Mouse (Mus musculus) embryonic facial prominence, embryonic 14.5 days (tissue): ENCODE results near the gene Syngr2. TPM values are rescaled to one million over a fixed set of nuclear protein-coding genes. Genes with fewer than 3 reads are reported as not detected.

ENCODE experiments used
- ATAC-seq: fragments of 200-750 bp; cut with Nextera tagmentation; 2 replicates; pipeline ENCODE4 v1.8.0; 2017; ENCODE audit warnings: low read depth, moderate number of reproducible peaks, moderate TSS enrichment
- DNase-seq: peaks from one replicate; pipeline ENCODE4 v3.0.0-alpha.2; 2015; ENCODE audit warnings: low spot score
- H3K27ac ChIP-seq: fragments of 300-500 bp; sonication (generic); replicated peaks from 2 replicates; pipeline ENCODE4 v1.5.1; 2014; ENCODE audit warnings: low read depth, mild to moderate bottlenecking, low read length, moderate library complexity
- H3K27me3 ChIP-seq: fragments of 300-500 bp; sonication (generic); replicated peaks from 2 replicates; pipeline ENCODE4 v1.6.1; 2014; ENCODE audit warnings: low read length; ENCODE audit not compliant: control insufficient read depth, insufficient read depth
- H3K36me3 ChIP-seq: fragments of 300-500 bp; sonication (generic); 2 replicates; pipeline ENCODE4 v1.6.1; 2014; ENCODE audit warnings: low read length, mixed read lengths; ENCODE audit not compliant: control insufficient read depth, insufficient read depth
- H3K4me1 ChIP-seq: fragments of 300-500 bp; sonication (generic); 2 replicates; pipeline ENCODE4 v1.6.1; 2014; ENCODE audit warnings: antibody characterized with exemption, low read length; ENCODE audit not compliant: control insufficient read depth, insufficient read depth
- H3K4me2 ChIP-seq: fragments of 300-500 bp; sonication (generic); 2 replicates; pipeline ENCODE4 v1.6.1; 2014; ENCODE audit warnings: low read depth, mild to moderate bottlenecking, low read length, moderate library complexity, mixed read lengths
- H3K4me3 ChIP-seq: fragments of 300-500 bp; sonication (generic); 2 replicates; pipeline ENCODE4 v1.5.1; 2014; ENCODE audit warnings: low read depth, mild to moderate bottlenecking, low read length
- H3K9ac ChIP-seq: fragments of 300-500 bp; sonication (generic); 2 replicates; pipeline ENCODE4 v1.6.1; 2014; ENCODE audit warnings: low read depth, mild to moderate bottlenecking, low read length, moderate library complexity, mixed read lengths
- H3K9me3 ChIP-seq: fragments of 300-500 bp; sonication (generic); 2 replicates; pipeline ENCODE4 v1.6.1; 2016; ENCODE audit warnings: low read length; ENCODE audit not compliant: control insufficient read depth
- WGBS: fragments of 180-500 bp; shearing (Covaris S2); extraction: QIAGEN DNeasy Blood & Tissue Kit; methylation state at CpG from one replicate; pipeline ENCODE4 v1.1.7; 2014; 5-methylcytosine and 5-hydroxymethylcytosine counted together
- polyA plus RNA-seq: library from polyadenylated mRNA; unstranded; fragments of >200 nt; fragmentation: Nextera tagmentation; extraction: Ambion mirVana; gene quantifications from 2 replicates; pipeline ENCODE4 v1.2.1, GENCODE M21; 2014

Gene Syngr2
- polyA plus RNA-seq, 1 experiment from 2014 or later = 78.6 TPM

DNA sequence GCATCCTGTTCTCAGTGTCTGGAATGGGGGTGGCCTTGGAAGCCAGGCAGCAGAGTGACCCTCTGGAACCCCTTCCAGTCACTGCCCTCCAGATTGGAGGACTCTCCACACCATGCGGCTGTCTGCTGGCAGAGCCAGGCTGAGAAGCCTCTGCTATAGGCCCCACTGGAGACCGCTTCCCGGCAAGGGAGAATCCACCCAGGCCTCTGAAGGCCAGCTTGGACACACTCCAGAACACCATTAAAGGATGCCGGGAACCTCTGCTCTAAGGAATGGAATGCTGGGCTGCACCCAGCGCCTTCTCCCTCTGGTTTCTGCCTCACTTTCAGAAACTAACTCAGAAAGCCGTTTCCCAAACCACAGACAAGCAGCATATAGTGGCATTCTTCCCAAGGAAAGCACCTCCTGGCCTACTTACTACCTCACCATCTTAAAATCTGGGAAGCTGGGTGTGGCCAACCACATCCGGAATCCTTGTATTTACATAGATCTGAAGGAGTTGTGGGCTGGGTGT lies 13.3 kb downstream of the Syngr2 start:
- Histone ChIP-seq H3K36me3 (peaks cover 44% of the 10 kb centered on the region), H3K27ac (peak overlapping the region; percentile 66), H3K9ac (peak overlapping the region; percentile 17; the same call in 1 of the 2 replicates), H3K4me2 (no peak overlapping the region), H3K27me3 (no peaks in the 10 kb centered on the region), H3K4me3 (no peak overlapping the region; the same call in 1 of the 2 replicates), H3K4me1 (peaks cover 19% of the 10 kb centered on the region; the same call in 1 of the 2 replicates), H3K9me3 (no peaks in the 10 kb centered on the region)
- ATAC-seq (no peak), DNase-seq (peak; percentile 54)
- WGBS = 63% methylated on average over 7 of the region's 7 CpGs

- Histone ChIP-seq H3K36me3 (peaks cover 38% of the 10 kb centered on the region), H3K9ac (no peak overlapping the region), H3K27me3 (no peaks in the 10 kb centered on the region), H3K4me3 (no peak overlapping the region), H3K4me2 (0 out of 2 replicates have a peak overlapping the region, but pooled peaks have one; percentile 85), H3K4me1 (peaks cover 24% of the 10 kb centered on the region), H3K9me3 (no peaks in the 10 kb centered on the region), H3K27ac (no peak overlapping the region)
- DNase-seq (no peak), ATAC-seq (no peak)
- 79% methylated on average over 6 of the region's 6 CpGs for WGBS
Measured at GRCm38 (mm10) chr11:117823411-117823810, 13.9 kb downstream of the Syngr2 start.

GRCm38 (mm10) chr11:117824060-117824969 lies 14.8 kb downstream of the Syngr2 start:
- H3K27ac ChIP-seq = peak overlapping the region; percentile 88; the same call in 1 of the 2 replicates
- ATAC-seq = peak; percentile 64

GRCm38 (mm10) chr11:117825333-117826101 lies 16.0 kb downstream of the Syngr2 start, which contains the start of the genes Afmid and Tk1:
Gene Afmid, plus strand, starts transcription at chr11:117825924.
Gene Tk1, minus strand, starts transcription at chr11:117826092.
- under 1% methylated on average over 33 of the region's 34 CpGs for WGBS

More at GRCm38 (mm10) chr11:117824060-117824969, 14.8 kb downstream of the Syngr2 start:
- WGBS = 13% methylated on average over 23 of the region's 23 CpGs
- peak overlapping the region; percentile 55 for H3K4me3 ChIP-seq
- H3K4me2 ChIP-seq = peak overlapping the region; percentile 85
- peaks cover 28% of the 10 kb centered on the region for H3K36me3 ChIP-seq
- H3K27me3 ChIP-seq = no peaks in the 10 kb centered on the region
- H3K9ac ChIP-seq = peak overlapping the region; percentile 78
- H3K4me1 ChIP-seq = peaks cover 27% of the 10 kb centered on the region
- no peaks in the 10 kb centered on the region for H3K9me3 ChIP-seq
- peak; percentile 80 for DNase-seq

DNA sequence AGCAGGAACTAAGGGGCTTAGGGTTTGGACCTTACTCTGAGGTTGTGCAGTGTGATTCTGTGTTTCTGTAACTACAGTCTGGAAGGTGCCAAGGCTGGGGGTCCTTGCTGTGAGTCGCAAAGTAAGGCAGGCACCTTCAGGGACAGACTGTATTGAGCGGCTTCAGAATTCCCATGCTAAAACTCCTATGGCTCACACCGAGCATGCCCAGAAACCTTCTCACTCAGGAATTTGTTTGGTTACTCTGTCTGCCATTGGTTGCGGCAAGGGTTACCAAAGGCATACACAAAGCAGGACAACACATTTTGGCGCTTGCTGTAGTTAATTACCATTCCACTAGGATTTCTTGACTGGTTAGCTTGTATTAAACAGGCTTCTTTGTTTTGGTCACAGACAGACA lies 16.7 kb downstream of the Syngr2 start:
- peak; percentile 58 for ATAC-seq
- under 1% methylated on average over 5 of the region's 5 CpGs for WGBS
- Histone ChIP-seq H3K4me1 (peaks cover 27% of the 10 kb centered on the region), H3K9ac (peak overlapping the region; percentile 78), H3K9me3 (no peaks in the 10 kb centered on the region), H3K36me3 (peaks cover 12% of the 10 kb centered on the region), H3K27me3 (no peaks in the 10 kb centered on the region), H3K27ac (peak overlapping the region; percentile 88), H3K4me2 (peak overlapping the region; percentile 85), H3K4me3 (peak overlapping the region; percentile 55)
- no peak for DNase-seq

More at GRCm38 (mm10) chr11:117825333-117826101, 16.0 kb downstream of the Syngr2 start, which contains the start of the genes Afmid and Tk1:
- ATAC-seq = peak; percentile 75
- DNase-seq = peak; percentile 96
- Histone ChIP-seq H3K36me3 (peaks cover 17% of the 10 kb centered on the region), H3K9me3 (no peaks in the 10 kb centered on the region), H3K27me3 (no peaks in the 10 kb centered on the region), H3K27ac (peak within 1 kb of the TSS; percentile 88), H3K4me1 (peaks cover 27% of the 10 kb centered on the region), H3K9ac (peak within 1 kb of the TSS; percentile 78), H3K4me2 (peak within 1 kb of the TSS; percentile 85), H3K4me3 (peak within 1 kb of the TSS; percentile 55)

GRCm38 (mm10) chr11:117826916-117827315 lies 17.4 kb downstream of the Syngr2 start:
- Histone ChIP-seq H3K27me3 (no peaks in the 10 kb centered on the region), H3K9me3 (no peaks in the 10 kb centered on the region), H3K27ac (peak overlapping the region; percentile 88), H3K36me3 (peaks cover 5% of the 10 kb centered on the region; the same call in 1 of the 2 replicates), H3K4me2 (peak overlapping the region; percentile 85), H3K9ac (no peak overlapping the region), H3K4me1 (peaks cover 27% of the 10 kb centered on the region), H3K4me3 (no peak overlapping the region)
- ATAC-seq = no peak
- WGBS = 62% methylated on average over 8 of the region's 8 CpGs
- DNase-seq = no peak

GRCm38 (mm10) chr11:117827386-117827785 lies 17.9 kb downstream of the Syngr2 start:
- H3K4me1 ChIP-seq = peaks cover 27% of the 10 kb centered on the region
- ATAC-seq = no peak
- 0 out of 2 replicates have a peak, but pooled peaks cover 5% of the 10 kb centered on the region for H3K36me3 ChIP-seq
- H3K27me3 ChIP-seq = no peaks in the 10 kb centered on the region
- no peak overlapping the region for H3K27ac ChIP-seq
- no peak overlapping the region for H3K4me3 ChIP-seq
- H3K9ac ChIP-seq = no peak overlapping the region
- WGBS = 67% methylated on average over 3 of the region's 3 CpGs
- no peaks in the 10 kb centered on the region for H3K9me3 ChIP-seq
- no peak overlapping the region for H3K4me2 ChIP-seq
- DNase-seq = no peak
